Mouse (Mus musculus): Measurements from ENCODE around the gene Neb. TPM values are rescaled to one million over a fixed set of nuclear protein-coding genes. Genes with fewer than 3 reads are reported as not detected.

The Neb gene
- polyA plus RNA-seq, 2 experiments, result 0.13 to 0.18 TPM

DNA sequence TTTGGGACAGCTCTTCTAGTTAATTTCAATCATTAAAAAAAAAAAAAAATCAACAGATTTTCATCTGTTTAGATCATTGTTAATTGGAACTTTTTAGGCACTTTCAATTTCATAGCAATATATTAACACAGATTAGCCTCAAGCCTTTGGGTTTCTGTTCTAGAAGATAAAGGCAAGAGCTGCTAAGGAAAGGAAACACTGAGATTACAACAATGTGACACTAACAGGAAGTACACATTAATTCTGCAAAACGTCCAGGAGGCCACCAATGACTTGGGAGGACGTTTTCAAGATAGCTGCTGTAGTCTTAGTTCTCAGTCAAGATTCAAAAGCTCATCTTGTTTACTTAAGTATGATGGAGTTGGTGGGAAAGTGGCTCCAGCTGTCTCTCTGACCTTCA is 44.7 kb downstream of the Neb start:
- Histone ChIP-seq H3K9me3 (ENCODE audit: control insufficient read depth, low read length) (no peaks in the 10 kb centered on the region), H3K4me2 (ENCODE audit: low read depth) (no peak overlapping the region), H3K36me3 (replicated peaks; ENCODE audit: control insufficient read depth, insufficient read depth, low read depth) (no peaks in the 10 kb centered on the region), H3K4me3 (ENCODE audit: insufficient read depth in 1 of 2, low read depth in 2 of 2, low read length in 2 of 2) (no peak overlapping the region), H3K27me3 (ENCODE audit: control insufficient read depth, insufficient read depth, low read length) (no peaks in the 10 kb centered on the region), H3K9ac (replicated peaks) (no peak overlapping the region), H3K27ac (no peak overlapping the region), H3K4me1 (replicated peaks; ENCODE audit: control insufficient read depth in 2 of 2, insufficient read depth in 2 of 2, low read length in 1 of 2) (no peaks in the 10 kb centered on the region)
- 11% methylated on average over 2 of the region's 2 CpGs for WGBS (ENCODE audit: insufficient replicate concordance)
- ATAC-seq (ENCODE audit: insufficient read depth) (no peak), DNase-seq (ENCODE audit: low read depth in 3 of 3, low spot score in 3 of 3) (no peak)
- TF ChIP-seq EP300 (IDR thresholded peaks at IDR 0.05; ENCODE audit: low read depth), result no peak
- no peak for TF ChIP-seq CTCF (IDR thresholded peaks at IDR 0.05; ENCODE audit: low read depth)

DNA sequence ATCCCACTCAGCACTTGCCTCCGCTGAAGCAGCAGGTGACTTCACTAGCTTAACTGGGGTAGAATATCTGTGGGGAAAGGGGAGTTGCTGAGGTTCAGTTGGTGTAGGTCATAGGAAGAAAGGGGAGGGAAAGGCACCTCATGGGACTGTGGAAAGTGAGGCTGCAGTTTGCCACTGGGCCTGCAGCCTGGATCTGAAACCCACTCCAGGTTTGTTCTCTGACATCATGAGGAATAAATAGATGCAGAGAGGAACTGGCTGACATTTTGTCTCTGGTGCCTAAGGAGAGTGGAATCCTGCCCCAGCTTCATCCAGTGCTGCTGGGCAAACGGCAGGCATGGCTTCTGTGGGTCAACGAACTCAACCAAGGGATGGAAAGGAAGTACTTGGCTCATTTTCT is 46.5 kb downstream of the Neb start:
- Histone ChIP-seq H3K4me1 (replicated peaks; ENCODE audit: control insufficient read depth in 2 of 2, insufficient read depth in 2 of 2, low read length in 1 of 2) (no peaks in the 10 kb centered on the region), H3K9ac (replicated peaks) (no peak overlapping the region), H3K4me2 (ENCODE audit: low read depth) (no peak overlapping the region), H3K27ac (no peak overlapping the region), H3K4me3 (ENCODE audit: insufficient read depth in 1 of 2, low read depth in 2 of 2, low read length in 2 of 2) (no peak overlapping the region), H3K36me3 (replicated peaks; ENCODE audit: control insufficient read depth, insufficient read depth, low read depth) (no peaks in the 10 kb centered on the region), H3K27me3 (ENCODE audit: control insufficient read depth, insufficient read depth, low read length) (no peaks in the 10 kb centered on the region), H3K9me3 (ENCODE audit: control insufficient read depth, low read length) (no peaks in the 10 kb centered on the region)
- TF ChIP-seq EP300 (IDR thresholded peaks at IDR 0.05; ENCODE audit: low read depth), result no peak
- no peak for TF ChIP-seq CTCF (IDR thresholded peaks at IDR 0.05; ENCODE audit: low read depth)
- DNase-seq (ENCODE audit: low read depth in 3 of 3, low spot score in 3 of 3), result no peak
- ATAC-seq (ENCODE audit: insufficient read depth), result no peak
- WGBS (ENCODE audit: insufficient replicate concordance), result 67% methylated on average over 3 of the region's 3 CpGs

DNA sequence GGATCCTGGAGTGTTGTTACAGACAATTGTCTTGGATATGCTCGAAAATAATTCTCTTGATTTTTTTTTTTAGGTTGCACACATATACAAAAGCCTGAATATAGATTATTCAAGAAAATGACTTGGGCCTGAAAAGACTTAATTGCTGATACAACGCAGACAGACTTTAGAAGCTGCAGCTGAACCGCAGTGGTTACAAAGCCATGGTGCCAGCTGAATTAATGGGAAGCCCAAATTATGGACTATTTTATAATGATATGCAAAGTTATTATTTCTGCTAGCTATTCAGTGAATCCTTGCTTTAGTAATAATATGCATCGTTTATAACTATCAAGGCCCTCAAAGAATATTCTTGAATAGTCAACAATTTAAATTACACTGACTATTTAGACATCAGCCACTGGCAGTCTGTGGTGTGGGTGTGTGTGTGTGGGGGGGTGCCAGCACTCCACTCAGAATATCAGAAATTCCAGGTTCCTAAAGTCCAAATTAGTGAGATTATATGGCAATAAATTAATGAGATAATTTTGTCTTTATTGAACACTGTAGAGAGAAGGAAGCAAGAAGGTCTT is 50.9 kb downstream of the Neb start:
- Histone ChIP-seq H3K4me2 (ENCODE audit: low read depth) (no peak overlapping the region), H3K27ac (no peak overlapping the region), H3K4me3 (ENCODE audit: insufficient read depth in 1 of 2, low read depth in 2 of 2, low read length in 2 of 2) (no peak overlapping the region), H3K9me3 (ENCODE audit: control insufficient read depth, low read length) (no peaks in the 10 kb centered on the region), H3K4me1 (replicated peaks; ENCODE audit: control insufficient read depth in 2 of 2, insufficient read depth in 2 of 2, low read length in 1 of 2) (no peaks in the 10 kb centered on the region), H3K36me3 (replicated peaks; ENCODE audit: control insufficient read depth, insufficient read depth, low read depth) (no peaks in the 10 kb centered on the region), H3K9ac (replicated peaks) (no peak overlapping the region), H3K27me3 (ENCODE audit: control insufficient read depth, insufficient read depth, low read length) (no peaks in the 10 kb centered on the region)
- no peak for DNase-seq (ENCODE audit: low read depth in 3 of 3, low spot score in 3 of 3)
- 63% methylated on average over 4 of the region's 4 CpGs for WGBS (ENCODE audit: insufficient replicate concordance)
- no peak for ATAC-seq (ENCODE audit: insufficient read depth)
- no peak for TF ChIP-seq EP300 (IDR thresholded peaks at IDR 0.05; ENCODE audit: low read depth)
- no peak for TF ChIP-seq CTCF (IDR thresholded peaks at IDR 0.05; ENCODE audit: low read depth)

DNA sequence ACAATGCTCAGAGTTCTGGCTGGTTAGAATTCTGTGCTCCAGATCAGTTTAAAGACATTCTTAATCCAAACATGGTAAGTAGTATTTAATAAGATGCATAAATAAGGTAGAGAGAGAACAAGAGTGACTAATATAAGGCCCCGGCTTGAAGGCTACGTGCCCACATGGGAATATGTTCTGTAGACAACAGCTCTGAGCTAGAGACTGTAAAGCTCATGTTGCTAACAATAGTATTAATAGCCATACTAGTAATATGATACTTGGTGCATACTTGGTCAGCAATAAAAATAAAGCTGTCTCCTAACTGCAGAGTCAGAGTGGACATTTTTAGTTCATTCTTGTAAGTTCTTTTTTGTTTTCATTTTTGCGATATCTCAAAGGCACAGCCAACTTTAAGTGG is 56.4 kb downstream of the Neb start:
- no peak overlapping the region for H3K4me2 ChIP-seq (ENCODE audit: low read depth)
- WGBS (ENCODE audit: insufficient replicate concordance), result 78% methylated on average over 3 of the region's 3 CpGs

DNA sequence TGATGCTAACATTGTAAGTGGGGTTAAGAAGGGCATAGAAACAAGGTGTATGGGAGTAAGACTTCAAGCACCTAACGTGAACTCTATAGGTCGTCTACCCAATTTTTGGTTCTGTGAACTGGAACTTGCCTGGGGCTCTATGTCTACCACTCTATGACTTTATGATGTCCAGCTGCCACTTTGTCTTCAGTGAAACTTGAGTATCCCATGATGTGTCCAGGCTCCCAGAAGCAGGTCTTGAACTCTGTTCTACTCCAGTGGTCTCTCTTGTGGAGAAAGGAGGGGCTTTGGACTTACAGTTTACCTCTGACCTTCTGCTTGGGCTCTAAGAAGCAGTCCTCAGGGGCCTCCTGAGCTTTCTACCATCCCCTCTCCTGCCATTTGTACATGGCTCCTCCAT is 58.1 kb downstream of the Neb start:
- ATAC-seq (ENCODE audit: insufficient read depth) (no peak), DNase-seq (ENCODE audit: low read depth in 3 of 3, low spot score in 3 of 3) (no peak)
- no peak overlapping the region for H3K4me2 ChIP-seq (ENCODE audit: low read depth)
- 80% methylated on average over 2 of the region's 2 CpGs for WGBS (ENCODE audit: insufficient replicate concordance)
- no peaks in the 10 kb centered on the region for H3K27me3 ChIP-seq (ENCODE audit: control insufficient read depth, insufficient read depth, low read length)
- H3K4me1 ChIP-seq (replicated peaks; ENCODE audit: control insufficient read depth in 2 of 2, insufficient read depth in 2 of 2, low read length in 1 of 2), result peaks cover 0 to 4% of the 10 kb centered on the region in 2 experiments; a peak in 1 of 4 replicates
- TF ChIP-seq CTCF (IDR thresholded peaks at IDR 0.05; ENCODE audit: low read depth) (no peak), EP300 (IDR thresholded peaks at IDR 0.05; ENCODE audit: low read depth) (no peak)
- H3K9me3 ChIP-seq (ENCODE audit: control insufficient read depth, low read length), result no peaks in the 10 kb centered on the region
- H3K9ac ChIP-seq (replicated peaks), result no peak overlapping the region
- no peak overlapping the region for H3K27ac ChIP-seq
- no peak overlapping the region for H3K4me3 ChIP-seq (ENCODE audit: insufficient read depth in 1 of 2, low read depth in 2 of 2, low read length in 2 of 2)
- H3K36me3 ChIP-seq (replicated peaks; ENCODE audit: control insufficient read depth, insufficient read depth, low read depth), result no peaks in the 10 kb centered on the region

More for the DNA sequence above, 56.4 kb downstream of the Neb start:
- Histone ChIP-seq H3K9me3 (ENCODE audit: control insufficient read depth, low read length) (no peaks in the 10 kb centered on the region), H3K4me3 (ENCODE audit: insufficient read depth in 1 of 2, low read depth in 2 of 2, low read length in 2 of 2) (no peak overlapping the region), H3K27ac (no peak overlapping the region), H3K9ac (replicated peaks) (no peak overlapping the region), H3K4me1 (replicated peaks; ENCODE audit: control insufficient read depth in 2 of 2, insufficient read depth in 2 of 2, low read length in 1 of 2) (peaks cover 0 to 4% of the 10 kb centered on the region in 2 experiments; a peak in 1 of 4 replicates), H3K27me3 (ENCODE audit: control insufficient read depth, insufficient read depth, low read length) (no peaks in the 10 kb centered on the region), H3K36me3 (replicated peaks; ENCODE audit: control insufficient read depth, insufficient read depth, low read depth) (no peaks in the 10 kb centered on the region)
- no peak for DNase-seq (ENCODE audit: low read depth in 3 of 3, low spot score in 3 of 3)
- ATAC-seq (ENCODE audit: insufficient read depth), result no peak
- TF ChIP-seq CTCF (IDR thresholded peaks at IDR 0.05; ENCODE audit: low read depth) (no peak), EP300 (IDR thresholded peaks at IDR 0.05; ENCODE audit: low read depth) (no peak)
